In genomic region chr9:121059286-121059685, GRCm38 (mm10) we compare ENCODE assay signal across 11 mouse cellular contexts.
DNase-seq lines count a peak whose midpoint lies in the region; ATAC-seq lines count a peak whose summit lies in the region.
"Had no signal": no experiment of that assay in that cellular context is flagged by ENCODE, and none has a peak within 500 bp of the region (broad histone marks: within the 10 kb centered on the region; RNA-seq: fewer than 3 reads in every experiment).

No protein-coding gene starts in this region.

- H3K27ac ChIP-seq in forebrain, embryonic 13.5 days: no peak overlapping the region
- H3K27ac ChIP-seq in forebrain, embryonic 10.5 days: no peak overlapping the region
- no peak overlapping the region for H3K27ac ChIP-seq in midbrain, embryonic 14.5 days (replicated peaks; ENCODE audit: low read depth, low read length)
- no peak overlapping the region for H3K27ac ChIP-seq in midbrain, embryonic 13.5 days
- no peak overlapping the region for H3K27ac ChIP-seq in intestine, embryonic 16.5 days (ENCODE audit: low read length)
- H3K27ac ChIP-seq: liver, embryonic 15.5 days had no signal

- no peaks in the 10 kb centered on the region for H3K36me3 ChIP-seq in forebrain, embryonic 13.5 days (ENCODE audit: poor library complexity, severe bottlenecking)
- no peaks in the 10 kb centered on the region for H3K36me3 ChIP-seq in forebrain, embryonic 10.5 days (replicated peaks)
- H3K36me3 ChIP-seq in midbrain, embryonic 14.5 days (ENCODE audit: control insufficient read depth, insufficient read depth, low read length): no peaks in the 10 kb centered on the region
- H3K36me3 ChIP-seq in midbrain, embryonic 13.5 days: no peaks in the 10 kb centered on the region
- no peaks in the 10 kb centered on the region for H3K36me3 ChIP-seq in intestine, embryonic 16.5 days (ENCODE audit: control insufficient read depth, insufficient read depth, low read length)
- H3K36me3 ChIP-seq: liver, embryonic 15.5 days had no signal

- no peak overlapping the region for H3K4me3 ChIP-seq in forebrain, embryonic 13.5 days
- H3K4me3 ChIP-seq in forebrain, embryonic 10.5 days: no peak overlapping the region
- no peak overlapping the region for H3K4me3 ChIP-seq in midbrain, embryonic 14.5 days (replicated peaks; ENCODE audit: low read depth, low read length)
- H3K4me3 ChIP-seq in midbrain, embryonic 13.5 days (replicated peaks): no peak overlapping the region
- no peak overlapping the region for H3K4me3 ChIP-seq in intestine, embryonic 16.5 days (ENCODE audit: low read length)
- H3K4me3 ChIP-seq: liver, embryonic 15.5 days had no signal

- no peaks in the 10 kb centered on the region for H3K9me3 ChIP-seq in forebrain, embryonic 13.5 days (replicated peaks)
- no peaks in the 10 kb centered on the region for H3K9me3 ChIP-seq in forebrain, embryonic 10.5 days
- no peaks in the 10 kb centered on the region for H3K9me3 ChIP-seq in midbrain, embryonic 14.5 days (ENCODE audit: control insufficient read depth, low read length)
- H3K9me3 ChIP-seq in midbrain, embryonic 13.5 days: no peaks in the 10 kb centered on the region
- no peaks in the 10 kb centered on the region for H3K9me3 ChIP-seq in intestine, embryonic 16.5 days (ENCODE audit: control insufficient read depth, low read length)
- H3K9me3 ChIP-seq: liver, embryonic 15.5 days had no signal

- no peak overlapping the region for H3K9ac ChIP-seq in forebrain, embryonic 13.5 days
- no peak overlapping the region for H3K9ac ChIP-seq in midbrain, embryonic 14.5 days (replicated peaks; ENCODE audit: low read length)
- no peak overlapping the region for H3K9ac ChIP-seq in midbrain, embryonic 13.5 days (replicated peaks)
- H3K9ac ChIP-seq in intestine, embryonic 16.5 days (ENCODE audit: low read depth, low read length): no peak overlapping the region
- H3K9ac ChIP-seq: liver, embryonic 15.5 days had no signal

- intact Hi-C loops in left cerebral cortex, postnatal 25 days (cut with DNase I): no loop called here

- ATAC-seq in forebrain, embryonic 13.5 days: 0 out of 2 replicates have a peak, but pooled peaks have one; percentile 27
- ATAC-seq in midbrain, embryonic 14.5 days (ENCODE audit: low FRiP score, low TSS enrichment): no peak
- no peak for ATAC-seq in midbrain, embryonic 13.5 days
- peak; percentile 44; the same call in 1 of the 2 replicates for ATAC-seq in intestine, embryonic 16.5 days
- ATAC-seq: activated CD4-positive, CD25-positive, alpha-beta regulatory T cell, adult 4 months; forebrain, embryonic 16.5 days had no signal

- peaks cover 35% of the 10 kb centered on the region for H3K4me1 ChIP-seq in forebrain, embryonic 13.5 days
- peaks cover 46% of the 10 kb centered on the region for H3K4me1 ChIP-seq in forebrain, embryonic 10.5 days
- H3K4me1 ChIP-seq in midbrain, embryonic 14.5 days (ENCODE audit: control insufficient read depth, insufficient read depth, low read length): peaks cover 23% of the 10 kb centered on the region
- peaks cover 31% of the 10 kb centered on the region for H3K4me1 ChIP-seq in midbrain, embryonic 13.5 days (replicated peaks)
- peaks cover 5% of the 10 kb centered on the region; the same call in 1 of the 2 replicates for H3K4me1 ChIP-seq in intestine, embryonic 16.5 days (ENCODE audit: control insufficient read depth, insufficient read depth, low read length)
- H3K4me1 ChIP-seq: liver, embryonic 15.5 days had no signal

- no peaks in the 10 kb centered on the region for H3K27me3 ChIP-seq in forebrain, embryonic 13.5 days
- H3K27me3 ChIP-seq in forebrain, embryonic 10.5 days (ENCODE audit: poor library complexity, severe bottlenecking): peaks cover 5% of the 10 kb centered on the region; the same call in 1 of the 2 replicates
- H3K27me3 ChIP-seq in midbrain, embryonic 14.5 days (ENCODE audit: control insufficient read depth, insufficient read depth, low read length): no peaks in the 10 kb centered on the region
- no peaks in the 10 kb centered on the region for H3K27me3 ChIP-seq in midbrain, embryonic 13.5 days
- no peaks in the 10 kb centered on the region for H3K27me3 ChIP-seq in intestine, embryonic 16.5 days (replicated peaks; ENCODE audit: control insufficient read depth, insufficient read depth, low read length)
- H3K27me3 ChIP-seq: liver, embryonic 15.5 days had no signal

- no peak overlapping the region for H3K4me2 ChIP-seq in forebrain, embryonic 13.5 days
- no peak overlapping the region for H3K4me2 ChIP-seq in midbrain, embryonic 14.5 days (ENCODE audit: low read length)
- no peak overlapping the region for H3K4me2 ChIP-seq in midbrain, embryonic 13.5 days (replicated peaks)
- no peak overlapping the region for H3K4me2 ChIP-seq in intestine, embryonic 16.5 days (ENCODE audit: low read depth, low read length)
- H3K4me2 ChIP-seq: liver, embryonic 15.5 days had no signal

- WGBS in forebrain, embryonic 13.5 days: 97% methylated on average over 3 of the region's 3 CpGs
- 95% methylated on average over 3 of the region's 3 CpGs for WGBS in forebrain, embryonic 10.5 days
- WGBS in midbrain, embryonic 14.5 days: 94% methylated on average over 3 of the region's 3 CpGs
- WGBS in midbrain, embryonic 13.5 days: 93% methylated on average over 3 of the region's 3 CpGs
- 94% methylated on average over 3 of the region's 3 CpGs for whole genome bisulfite sequencing in intestine, embryonic 16.5 days

- DNase-seq in forebrain, embryonic 10.5 days (ENCODE audit: extremely low spot score, low spot score): no peak
- peak; percentile 31 for DNase-seq in midbrain, embryonic 14.5 days
- DNase-seq in thymus, postnatal 36 days: peak; percentile 16 to 23
- no peak for DNase-seq in urinary bladder, postnatal 14 days (ENCODE audit: low spot score)
- no peak for DNase-seq in left cerebral cortex, postnatal 25 days (ENCODE audit: low spot score in 2 of 2)

Comparison
In these comparisons a context has a peak if more than half of its experiments do, and no peak if none do; other contexts are left out.
1. ATAC-seq: peak in forebrain, embryonic 13.5 days (single experiment) and intestine, embryonic 16.5 days (single experiment); none in midbrain, embryonic 14.5 days (single experiment) and midbrain, embryonic 13.5 days (single experiment).
2. DNase-seq: peak in midbrain, embryonic 14.5 days (single experiment) and thymus, postnatal 36 days (2 of 2); none in forebrain, embryonic 10.5 days (single experiment), urinary bladder, postnatal 14 days (single experiment) and left cerebral cortex, postnatal 25 days (0 of 2).